Mouse (Mus musculus) naive thymus-derived CD4-positive, alpha-beta T cell, adult 2 months (primary cell): ENCODE data around the gene Adam1a.

Source experiments
- DNase-seq: peaks from one replicate; pipeline ENCODE4 v3.0.0-alpha.2; 2011; ENCODE audit warnings: low read depth

Adam1a gene

DNA sequence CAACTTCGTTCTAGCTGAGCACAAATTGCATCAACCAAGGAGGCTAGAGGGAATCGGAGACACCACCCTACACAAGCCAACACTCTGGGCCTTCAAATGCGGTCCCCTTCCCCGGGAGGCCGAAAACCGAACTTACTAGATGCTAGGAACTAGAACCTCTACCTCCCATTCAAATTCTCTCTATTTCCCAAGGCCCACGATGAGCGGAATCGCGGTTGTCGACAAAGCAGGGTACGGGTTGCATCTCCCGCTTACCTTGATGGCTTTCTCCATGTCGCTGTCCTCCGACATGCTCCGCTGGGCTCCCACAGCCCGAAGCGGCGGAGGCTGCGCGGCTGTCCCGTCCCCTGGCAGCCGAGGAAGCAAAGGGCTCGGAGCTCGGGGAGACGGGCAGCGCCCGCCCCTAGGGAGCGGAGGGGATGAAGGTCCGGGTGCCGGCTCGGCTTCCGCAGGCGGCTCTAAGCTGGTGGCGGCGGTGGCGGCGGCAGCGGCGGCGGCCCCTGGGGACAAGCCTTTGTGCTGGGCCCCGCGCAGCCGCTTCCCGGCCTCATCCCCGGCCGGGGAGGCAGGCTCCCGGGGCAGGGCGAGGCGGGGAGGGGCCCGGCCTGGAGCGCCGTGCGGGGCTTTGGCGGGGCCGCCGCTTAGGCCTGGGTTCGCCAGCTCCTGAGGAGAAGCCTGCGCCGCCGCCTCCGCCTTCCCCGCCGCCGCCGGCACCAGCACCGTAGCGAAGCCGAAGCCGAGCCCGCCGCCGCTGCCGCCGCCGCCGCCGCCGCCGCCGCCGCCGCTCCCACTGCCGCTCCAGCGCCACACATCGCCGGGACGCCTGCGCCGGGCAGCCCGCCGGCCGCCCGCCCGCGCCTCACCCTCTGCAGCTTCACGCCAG lies at the start of gene Adam1a, which contains the start of gene Gm42878:
TSS of gene Adam1a (minus strand) at position 573 of the 883 bp plus-strand sequence.
TSS of gene Gm42878 (minus strand) at position 573 of the 883 bp plus-strand sequence.
- DNase-seq: peak; percentile 64

DNA sequence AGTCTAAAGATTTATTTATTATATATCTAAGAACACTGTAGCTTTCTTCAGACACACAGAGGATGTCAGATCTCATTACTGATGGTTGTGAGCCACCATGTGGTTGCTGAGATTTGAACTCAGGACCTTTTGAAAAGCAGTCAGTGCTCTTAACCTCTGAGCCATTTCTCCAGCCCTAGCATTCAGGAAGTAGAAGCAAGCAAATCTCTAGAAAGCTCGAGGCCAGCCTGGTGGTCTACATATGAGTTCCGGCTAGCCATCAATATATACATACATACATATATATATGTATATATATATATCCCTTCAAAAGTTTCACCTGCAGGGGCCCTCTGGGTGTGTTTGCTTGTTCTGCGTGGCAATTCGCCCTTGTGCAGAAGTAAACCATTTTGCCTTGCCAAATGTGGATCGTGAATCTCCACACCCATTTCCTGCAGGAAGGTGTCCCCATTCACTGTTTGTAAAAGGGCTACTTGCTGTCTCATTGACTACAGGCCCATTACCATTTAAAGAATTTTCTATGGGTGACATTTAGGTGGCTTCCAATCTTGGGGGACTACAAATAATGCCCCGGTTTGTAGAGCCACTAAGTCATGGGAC lies 49.5 kb upstream of the Adam1a start:
- no peak for DNase-seq

DNA sequence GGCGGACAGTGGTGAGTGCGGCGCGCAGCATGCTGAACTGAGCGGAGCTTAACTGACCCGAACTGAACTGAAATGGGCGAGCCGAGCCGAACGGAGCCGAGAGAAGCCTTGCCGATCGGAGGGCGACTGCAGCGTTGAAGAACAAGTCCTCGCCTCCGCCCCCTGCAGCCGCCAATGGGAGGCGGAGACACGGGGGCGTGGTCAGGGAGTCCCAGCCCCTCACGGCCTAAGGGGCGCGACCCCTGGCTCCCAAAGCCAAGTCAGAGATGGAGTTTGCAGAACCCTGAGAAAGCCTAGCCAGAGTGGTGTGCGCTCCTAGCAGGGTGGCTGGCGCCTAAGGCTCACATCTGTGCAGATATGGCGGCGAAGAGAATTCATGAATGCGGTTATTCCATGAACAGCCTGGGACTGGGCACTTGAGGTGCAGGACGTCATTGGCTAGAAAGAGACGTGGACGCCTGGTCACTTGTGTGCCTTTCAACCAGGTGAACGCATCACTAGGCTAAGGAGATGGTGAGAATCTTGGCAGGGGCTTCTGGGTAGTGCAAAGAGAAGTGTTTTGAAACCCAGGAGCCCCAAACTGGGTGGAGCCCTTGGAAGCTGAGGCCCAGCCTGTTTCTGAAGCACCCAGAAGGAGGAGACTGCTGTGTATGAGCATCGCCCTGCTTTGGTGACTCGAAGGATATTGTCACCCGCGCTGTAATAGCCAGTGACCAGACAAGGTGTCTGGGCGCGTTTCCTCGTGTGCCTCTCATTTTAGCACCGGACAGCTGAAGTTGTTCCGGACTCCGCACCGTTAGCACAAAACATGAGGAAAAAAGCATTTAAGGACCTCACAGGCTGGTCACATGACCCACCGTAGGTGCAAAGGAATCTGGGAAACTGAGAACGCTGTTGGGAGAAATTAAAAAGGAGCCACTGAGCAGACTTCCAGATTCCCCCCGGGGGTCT lies 48.4 kb upstream of the Adam1a start, which contains the start of gene Aldh2:
TSS of gene Aldh2 (minus strand) at position 374 of the 951 bp plus-strand sequence.
- DNase-seq: peak; percentile 79

DNA sequence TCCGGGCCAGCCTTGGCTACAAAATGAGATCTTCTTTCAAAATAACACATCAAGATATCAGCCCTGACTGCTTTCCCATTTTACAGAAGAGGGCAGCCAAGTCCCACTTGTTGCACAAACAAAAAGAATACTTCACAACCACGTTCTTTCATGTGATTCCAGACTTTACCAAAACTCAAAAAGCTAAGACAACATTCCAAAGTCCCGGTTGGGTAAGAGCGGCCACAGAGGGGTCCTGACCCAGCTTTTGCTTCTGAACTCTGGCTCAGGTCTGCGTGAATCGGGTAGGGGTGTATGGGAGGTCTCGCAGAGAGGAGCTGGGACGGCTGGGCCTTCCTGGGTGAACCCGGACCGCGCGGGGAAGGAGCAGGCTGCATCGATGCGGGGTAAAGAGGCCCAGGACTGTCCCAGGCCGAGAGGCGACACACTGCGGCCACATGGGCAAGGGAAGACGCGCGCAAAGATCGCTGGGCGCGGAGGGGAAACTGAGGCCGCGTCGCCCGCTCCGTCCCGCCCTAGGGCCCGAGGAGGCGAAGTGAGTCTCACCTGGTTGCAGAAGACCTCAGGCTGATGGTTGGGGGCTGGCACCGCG lies 47.6 kb upstream of the Adam1a start:
- peak; percentile 21 for DNase-seq

DNA sequence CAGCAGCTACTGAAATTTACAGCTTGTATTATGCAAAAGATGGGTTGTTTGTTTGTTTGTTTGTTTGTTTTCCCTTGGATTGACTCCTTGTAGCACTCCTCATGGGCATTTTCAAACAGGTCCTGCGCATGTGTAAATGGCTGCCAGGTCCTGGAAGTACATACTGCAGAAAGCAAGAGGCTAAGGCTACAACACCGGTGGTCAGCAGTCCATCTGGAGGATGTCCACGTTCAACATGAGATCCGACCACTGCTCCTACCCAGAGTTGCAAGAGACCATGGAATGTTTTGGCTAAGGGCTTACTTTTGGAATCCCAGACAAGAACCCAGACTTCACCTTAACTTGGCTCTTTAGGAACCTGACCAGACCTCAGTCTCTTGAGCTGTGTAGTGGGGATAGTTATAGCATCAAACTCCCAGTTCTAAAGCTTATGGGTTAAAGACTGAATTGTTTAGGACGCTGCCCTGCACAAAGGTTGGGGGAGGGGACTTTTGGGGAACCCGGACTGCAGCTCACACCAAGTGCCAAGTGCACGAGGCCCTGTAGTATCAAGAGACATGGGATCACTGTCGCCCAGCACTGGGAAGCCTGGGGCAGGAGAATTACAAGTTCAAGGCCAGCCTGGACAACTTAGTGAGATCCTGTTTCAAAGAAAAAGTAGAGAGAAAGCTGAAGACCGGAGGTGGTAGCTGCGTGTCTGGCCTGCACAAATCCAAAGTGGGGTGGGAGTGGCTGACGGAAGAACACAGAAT lies 47.0 kb upstream of the Adam1a start:
- DNase-seq: no peak

DNA sequence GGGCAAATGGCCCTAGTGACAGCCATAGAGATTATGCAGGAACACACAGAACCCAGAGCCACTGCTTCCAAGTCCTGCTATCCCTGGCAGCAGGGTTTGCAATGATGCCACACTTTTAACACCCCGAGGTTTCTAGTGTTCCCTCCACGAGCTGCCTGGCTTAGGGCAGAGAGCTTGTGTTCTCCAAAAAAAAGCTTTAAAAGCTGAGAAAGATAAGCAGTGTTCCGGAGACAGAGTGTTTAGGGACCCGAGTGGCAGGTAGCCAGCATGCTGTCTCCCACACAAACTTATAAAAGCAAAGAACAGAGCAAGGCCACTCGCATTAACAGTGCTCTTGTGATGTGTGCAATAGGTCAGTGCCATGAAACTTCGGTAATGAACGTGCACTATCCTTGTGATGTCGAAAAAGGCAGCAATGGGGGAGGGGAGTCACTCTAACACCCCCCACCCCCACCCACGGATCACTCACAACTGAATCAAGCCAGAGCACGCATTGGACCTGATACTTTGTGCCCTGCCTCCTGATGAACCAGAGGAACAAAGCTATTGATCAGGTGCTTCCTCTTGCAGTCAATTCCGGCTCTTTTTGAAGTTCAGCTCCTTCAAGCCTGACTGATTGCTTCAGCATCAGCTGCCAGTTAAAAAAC lies 46.3 kb upstream of the Adam1a start:
- DNase-seq: peak; percentile 19

DNA sequence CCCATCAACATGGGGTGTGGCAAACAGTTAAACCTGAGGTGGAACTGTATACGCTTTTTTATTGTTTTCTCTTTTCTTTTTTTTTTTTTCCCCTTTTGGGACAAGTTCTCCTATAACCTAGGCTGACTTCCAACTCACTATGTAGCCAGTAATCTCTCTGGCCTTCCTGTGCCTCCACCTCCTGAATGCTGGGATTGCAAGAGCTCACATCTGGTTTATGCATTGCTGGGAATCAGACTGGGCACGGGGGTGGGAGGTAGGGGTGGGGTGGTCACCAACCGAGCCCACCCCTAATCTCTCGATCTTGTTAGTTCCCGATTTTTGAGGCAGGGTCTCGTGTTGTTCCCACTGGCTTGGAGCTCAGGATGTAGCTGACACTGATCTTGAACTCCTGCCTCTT lies 44.6 kb upstream of the Adam1a start:
- no peak for DNase-seq

DNA sequence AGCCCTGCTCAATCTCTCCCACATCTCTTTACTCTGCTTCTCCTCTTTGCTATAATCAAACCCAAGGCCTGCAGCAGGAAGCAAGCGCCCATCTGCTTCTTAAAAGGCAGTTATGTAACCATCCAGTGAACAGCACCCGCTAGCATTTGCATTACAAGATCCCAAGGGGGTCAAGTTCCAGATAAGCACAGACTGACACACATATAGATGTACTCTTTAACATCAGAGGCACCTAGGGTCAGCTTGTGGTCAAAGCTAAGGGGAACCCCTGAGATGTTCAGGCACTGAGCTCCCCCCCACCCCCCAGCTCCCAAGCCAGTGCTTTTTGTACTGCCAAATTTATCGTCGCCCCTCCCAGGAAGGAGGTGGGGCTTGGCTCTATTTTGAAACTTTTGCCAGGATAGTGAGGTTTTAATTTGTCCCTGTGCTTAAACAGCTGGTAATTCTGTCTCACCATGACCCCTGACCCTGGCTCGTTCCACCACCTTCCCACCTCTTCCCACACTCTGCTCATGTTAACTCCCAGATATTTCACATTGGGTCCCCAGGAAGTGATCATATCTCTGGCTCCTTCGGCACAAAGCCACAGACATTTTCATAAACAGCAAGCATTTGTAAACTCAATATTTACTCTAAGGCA lies 41.2 kb upstream of the Adam1a start:
- peak; percentile 59 for DNase-seq

DNA sequence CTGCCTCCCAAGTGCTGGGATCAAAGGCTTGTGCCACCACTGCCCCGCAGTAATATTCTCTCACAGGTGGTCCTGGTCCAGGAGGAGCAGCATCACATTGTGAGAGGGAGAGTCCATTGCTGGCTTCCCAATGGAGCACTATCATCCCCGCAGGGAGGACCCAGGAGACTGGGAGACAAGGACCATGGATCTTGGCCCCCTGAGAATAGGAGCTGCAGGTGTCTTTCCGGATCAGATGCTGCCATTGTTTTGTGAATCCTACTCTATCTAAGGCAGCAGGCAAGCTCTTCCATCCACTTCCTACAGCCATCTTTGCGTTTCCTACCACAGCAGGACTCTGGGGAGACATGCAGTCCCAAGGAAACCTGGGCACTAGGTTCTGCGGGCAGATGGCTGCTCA lies 40.4 kb upstream of the Adam1a start:
- no peak for DNase-seq

DNA sequence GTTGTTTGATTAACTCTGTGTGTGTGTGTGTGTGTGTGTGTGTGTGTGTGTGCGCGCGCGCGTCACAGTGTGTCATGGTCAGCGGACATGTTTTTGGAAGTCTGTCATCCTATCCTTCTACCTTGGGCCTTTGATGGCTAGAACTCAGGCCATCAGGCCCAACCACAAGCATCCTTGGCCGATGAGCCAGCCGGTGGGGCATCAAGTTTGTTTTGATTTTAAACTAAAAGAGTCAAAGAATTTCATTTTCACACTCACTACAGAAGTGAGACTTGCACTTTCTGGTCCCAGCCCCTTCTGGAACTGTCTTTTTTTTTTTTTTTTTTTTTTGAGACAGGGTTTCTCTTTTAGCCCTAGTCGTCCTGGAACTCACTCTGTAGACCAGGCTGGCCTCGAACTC lies 39.7 kb upstream of the Adam1a start:
- no peak for DNase-seq

DNA sequence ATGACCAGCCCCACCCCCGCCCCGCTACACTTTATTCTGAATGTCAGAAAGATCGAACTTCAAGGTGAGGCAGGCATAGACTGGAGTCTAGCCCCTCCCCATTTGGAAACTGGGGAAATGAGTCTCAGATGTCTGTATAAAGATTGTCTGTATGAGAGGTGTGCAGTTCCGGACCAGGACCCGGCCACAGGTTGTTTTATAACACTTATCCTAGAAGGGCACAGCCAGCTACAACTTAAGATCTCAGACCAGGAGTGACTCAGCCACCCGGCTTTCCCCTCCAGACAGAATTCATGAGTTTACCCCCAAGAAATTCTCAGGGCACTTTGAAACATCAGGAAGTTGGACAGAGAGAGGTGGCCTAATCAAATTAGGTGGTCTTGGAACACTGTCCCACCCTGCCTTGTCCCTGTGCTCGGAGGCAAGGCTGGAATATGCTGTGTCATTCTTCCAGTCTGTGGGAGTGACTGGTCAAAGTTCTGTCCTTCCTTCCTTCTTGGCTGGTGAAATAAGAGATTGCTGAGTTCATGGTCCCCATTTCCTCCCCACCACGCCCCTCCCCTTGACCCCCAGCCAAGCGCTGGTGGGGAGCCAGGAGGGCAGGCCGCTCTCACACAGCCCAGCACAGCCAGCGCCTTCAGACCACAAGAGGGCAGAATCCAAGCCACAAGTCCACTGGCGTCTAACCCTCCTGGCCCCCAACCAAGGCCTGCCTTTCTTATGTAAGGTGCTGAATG lies 38.7 kb upstream of the Adam1a start:
- peak; percentile 27 for DNase-seq

DNA sequence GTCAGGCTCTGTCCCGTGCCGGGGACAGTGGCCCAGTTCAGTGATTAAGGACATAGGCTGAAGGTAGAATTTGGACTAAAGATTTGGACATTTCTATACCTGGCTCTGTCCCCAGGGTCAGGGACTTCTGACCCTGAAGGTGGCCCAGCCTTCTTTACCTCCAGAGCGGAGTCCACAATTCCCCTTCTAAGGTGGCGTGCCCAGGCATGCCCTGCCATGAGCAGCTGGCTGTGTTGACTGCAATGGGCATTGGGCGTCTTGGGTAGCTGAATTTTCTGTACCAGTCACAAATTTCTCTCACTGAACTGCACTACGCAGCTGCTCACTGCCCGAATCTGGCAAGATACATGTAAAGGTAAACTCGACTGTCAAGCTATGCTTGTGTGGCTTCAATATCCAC lies 36.7 kb upstream of the Adam1a start:
- no peak for DNase-seq

DNA sequence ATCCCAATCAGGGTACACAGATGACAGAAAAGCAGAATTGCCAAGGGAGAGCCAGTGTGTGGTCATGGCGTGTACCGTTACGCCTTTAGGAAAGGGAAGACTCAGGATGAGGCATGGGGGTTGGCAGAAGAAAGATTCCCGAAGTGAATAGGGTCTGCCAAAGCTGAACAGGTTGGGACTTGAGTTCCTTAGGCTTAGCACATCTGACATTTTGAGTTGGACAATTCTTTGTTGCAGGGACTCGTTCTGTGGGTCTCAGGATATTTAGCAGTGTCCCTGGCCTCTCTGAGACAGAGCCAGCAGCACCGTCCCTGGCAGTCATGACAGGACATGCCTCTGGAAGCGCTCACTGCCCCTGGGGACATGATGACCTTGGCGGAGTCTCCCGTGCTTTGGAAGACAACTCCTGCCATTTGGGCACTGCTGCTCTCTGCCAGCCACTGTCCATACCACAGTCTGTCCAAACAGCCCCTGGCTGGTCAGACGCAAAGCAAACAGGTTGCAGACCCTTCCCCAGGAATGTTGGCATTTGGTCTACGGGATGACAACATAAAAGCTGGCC lies 31.7 kb upstream of the Adam1a start:
- DNase-seq: no peak

DNA sequence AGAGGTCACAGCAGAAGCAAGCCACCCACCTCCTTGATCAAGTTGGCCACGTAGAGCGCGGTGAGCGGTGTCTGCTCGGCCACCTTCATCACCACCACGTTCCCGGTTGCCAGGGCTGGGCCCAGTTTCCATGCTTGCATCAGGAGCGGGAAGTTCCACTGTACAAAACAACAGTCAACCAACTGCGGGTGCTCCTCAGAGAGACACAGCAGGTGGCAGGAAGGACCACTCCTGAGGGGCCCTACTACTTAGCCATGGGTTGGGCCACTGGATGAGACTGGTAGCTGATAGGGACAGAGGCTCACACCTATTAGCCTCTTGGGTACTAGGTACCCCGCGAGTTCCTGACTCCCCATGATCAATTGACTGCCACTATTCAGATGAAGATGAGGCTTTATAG lies 30.6 kb upstream of the Adam1a start:
- DNase-seq: no peak

DNA sequence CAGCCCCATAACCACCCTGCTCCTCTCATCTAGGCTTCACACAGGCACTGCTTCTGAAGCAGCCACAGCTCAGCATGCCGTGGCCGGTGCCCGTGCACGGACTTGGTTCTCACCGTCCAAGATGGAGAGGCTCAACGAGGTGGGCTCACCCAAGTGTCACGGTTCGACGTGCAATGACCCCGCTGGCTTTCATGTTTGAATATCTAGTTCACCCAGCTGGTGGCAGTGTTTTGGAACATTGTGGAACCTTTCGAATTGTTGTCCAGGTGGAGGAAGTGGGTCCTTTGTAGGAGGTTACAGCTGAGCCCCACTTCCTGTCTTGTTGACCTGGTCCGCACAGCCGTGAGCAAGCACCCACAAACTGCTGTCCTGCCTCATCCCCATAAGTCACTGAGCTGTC lies 28.9 kb upstream of the Adam1a start:
- DNase-seq: no peak

DNA sequence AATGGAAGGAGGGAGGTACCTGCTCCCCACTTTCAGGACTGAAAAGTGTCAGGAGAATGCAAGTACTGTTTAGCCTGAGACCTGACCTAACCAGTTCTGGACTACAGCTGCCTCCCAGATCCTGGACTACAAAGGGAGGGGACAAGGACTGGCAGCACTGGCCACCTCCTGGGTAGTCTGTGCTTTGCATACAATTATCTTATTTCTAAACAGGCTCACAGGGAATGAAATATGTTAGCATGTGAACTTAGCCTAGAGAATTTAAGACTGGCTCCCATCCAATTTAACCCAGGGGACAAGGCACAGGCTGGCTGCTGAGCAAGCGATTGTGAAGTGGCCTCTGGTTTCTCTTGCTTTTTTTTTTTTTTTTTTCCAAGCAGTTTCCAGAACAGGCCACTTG lies 25.5 kb upstream of the Adam1a start:
- DNase-seq: no peak

DNA sequence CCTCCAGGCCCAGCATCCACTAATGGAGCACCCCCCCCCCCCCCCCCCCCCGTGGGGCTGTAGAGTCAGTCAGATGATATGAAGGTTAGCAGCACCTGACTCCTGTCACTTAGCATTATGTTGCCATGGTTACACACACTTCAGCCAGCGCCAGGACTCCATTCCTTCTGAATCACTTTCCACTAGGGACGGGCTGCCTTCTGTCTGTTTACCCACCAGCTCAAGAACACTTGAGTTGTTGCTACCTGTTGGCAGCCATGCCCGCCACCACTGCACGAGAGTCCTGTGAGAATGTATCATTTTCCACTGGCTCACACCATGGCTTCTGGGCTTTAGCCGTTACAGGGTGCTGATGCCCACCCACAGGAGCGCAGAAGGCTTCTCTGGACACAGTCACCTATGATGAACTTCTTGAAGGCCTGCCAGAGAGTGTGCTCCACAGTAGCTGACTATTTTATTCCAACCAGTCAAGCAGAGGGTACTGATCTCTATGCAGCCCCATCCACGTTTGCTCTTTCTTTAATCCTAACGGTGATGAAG lies 24.7 kb upstream of the Adam1a start:
- DNase-seq: no peak

DNA sequence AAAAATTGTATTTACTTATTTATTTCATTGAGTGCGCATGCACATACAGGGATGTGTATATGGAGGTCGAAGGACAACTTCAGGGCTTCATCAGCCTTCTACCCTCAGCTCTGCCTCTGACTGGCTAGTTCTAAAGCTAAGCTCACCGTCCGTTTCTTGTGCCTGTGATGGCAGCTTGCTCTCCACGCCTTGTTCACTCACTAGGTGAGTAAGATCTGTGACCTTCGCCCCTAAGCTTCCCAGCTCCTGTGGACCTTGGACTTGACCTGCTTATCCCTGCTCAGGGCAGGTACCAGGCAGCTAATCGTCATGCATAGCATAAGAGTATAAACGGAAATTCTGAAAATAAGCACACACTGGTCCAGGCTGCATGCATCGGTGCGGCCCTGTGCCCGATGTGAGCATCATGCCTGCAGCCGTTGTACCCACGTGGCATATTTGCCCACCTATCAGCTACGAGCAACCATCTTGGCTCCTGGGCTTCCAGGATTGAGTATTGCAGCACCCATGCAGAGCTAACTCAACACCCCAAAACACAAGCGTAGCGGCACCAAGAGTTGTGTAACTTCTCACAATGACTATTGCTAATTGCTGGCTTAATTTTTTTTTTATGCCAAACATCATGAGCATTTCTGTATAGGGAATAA lies 20.9 kb upstream of the Adam1a start:
- DNase-seq: no peak
